Mouse (Mus musculus): Measurements from ENCODE around the gene Foxl2.

DNA sequence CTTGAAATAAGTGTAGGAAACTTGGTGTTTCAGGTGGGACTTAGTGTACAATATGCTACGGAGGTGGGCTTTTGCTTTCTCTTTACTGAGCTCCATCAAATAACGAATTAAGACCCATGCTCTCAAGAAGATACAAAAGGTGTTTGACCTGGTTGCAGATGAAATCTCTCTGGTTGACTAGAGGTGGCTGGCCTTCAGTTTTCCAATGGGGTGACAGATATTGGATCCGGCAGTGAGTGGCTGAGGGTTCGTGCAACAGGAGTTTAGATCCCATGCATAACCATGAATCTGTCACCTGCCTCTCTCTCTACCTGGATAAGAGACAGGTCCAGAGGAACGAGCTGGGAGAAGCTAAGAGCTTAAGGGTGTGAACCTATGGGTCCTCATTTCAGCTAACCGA is 3.5 kb downstream of the Foxl2 start:
- no peak for TF ChIP-seq POLR2A (IDR thresholded peaks at IDR 0.05; ENCODE audit: insufficient read length, low read depth)
- no peak for TF ChIP-seq TCF12 (IDR thresholded peaks at IDR 0.05; ENCODE audit: insufficient read depth, poor library complexity, severe bottlenecking)
- no peak for TF ChIP-seq MYOD1 (IDR thresholded peaks at IDR 0.05; ENCODE audit: control insufficient read depth in 1 of 3, insufficient read length in 2 of 3, low read depth in 2 of 3)
- no peak for TF ChIP-seq POLR2AphosphoS2 (IDR thresholded peaks at IDR 0.05; ENCODE audit: insufficient read length, low read depth)
- no peak for TF ChIP-seq USF1 (IDR thresholded peaks at IDR 0.05; ENCODE audit: low read depth)
- TF ChIP-seq MAX (IDR thresholded peaks at IDR 0.05; ENCODE audit: low read depth) = no peak
- TF ChIP-seq CEBPB (IDR thresholded peaks at IDR 0.05; ENCODE audit: insufficient read depth, poor library complexity, severe bottlenecking) = no peak
- no peak for TF ChIP-seq E2F4 (IDR thresholded peaks at IDR 0.05; ENCODE audit: insufficient read depth)
- TF ChIP-seq REST (IDR thresholded peaks at IDR 0.05; ENCODE audit: insufficient read depth, insufficient read length) = no peak
- TF ChIP-seq SRF (IDR thresholded peaks at IDR 0.05; ENCODE audit: control insufficient read depth, insufficient read length, low read depth) = no peak
- no peak for TF ChIP-seq TCF3 (IDR thresholded peaks at IDR 0.05; ENCODE audit: insufficient read length, low read depth)
